Mouse (Mus musculus): ENCODE data around the gene Ap2b1. TPM values are rescaled to one million over a fixed set of nuclear protein-coding genes. Genes with fewer than 3 reads are reported as not detected.
"Not testable (repeated sequence)": the region's sequence is repeated elsewhere in the genome, so short reads cannot be mapped to it uniquely, and the experiment has no call there.

Gene Ap2b1
- polyA plus RNA-seq, 1 experiment from 2014 or later, result 135 TPM

DNA sequence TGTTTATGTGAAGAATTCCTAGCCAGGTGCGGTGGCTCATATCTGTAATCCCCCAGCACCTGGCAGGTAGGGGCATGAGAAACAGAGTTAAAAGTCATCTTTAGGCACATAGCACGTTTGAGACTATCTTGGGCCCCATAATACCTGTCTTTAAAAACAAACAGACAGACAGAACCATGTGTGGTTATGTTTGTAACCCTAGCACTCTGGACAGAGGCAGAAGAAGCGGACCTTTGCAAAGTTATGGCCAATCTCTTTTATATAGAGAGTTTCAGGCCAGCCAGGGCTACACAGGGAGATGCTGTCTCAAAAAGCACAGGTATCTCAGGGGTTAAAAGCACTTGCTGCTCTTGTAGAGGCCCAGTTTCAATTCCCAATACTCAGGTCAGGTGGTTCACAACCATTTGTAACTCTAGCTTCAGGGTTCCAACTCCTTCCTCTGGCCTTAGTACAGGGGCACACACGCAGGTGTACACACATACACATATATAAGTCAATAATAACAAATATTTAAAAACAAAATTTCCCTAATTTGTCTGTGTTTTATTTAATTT, 8.0 kb downstream of the Ap2b1 start:
- WGBS, result 85% methylated on average over 4 of the region's 4 CpGs
- H3K4me2 ChIP-seq (ENCODE audit: low read length), result no peak overlapping the region
- no peaks in the 10 kb centered on the region for H3K9me3 ChIP-seq (replicated peaks; ENCODE audit: control insufficient read depth, low read length, poor library complexity, severe bottlenecking)
- ATAC-seq, result no peak
- no peaks in the 10 kb centered on the region for H3K27me3 ChIP-seq (ENCODE audit: control insufficient read depth, insufficient read depth, low read depth, low read length)
- H3K4me3 ChIP-seq (ENCODE audit: low read depth, low read length), result no peak overlapping the region
- peaks cover 33% of the 10 kb centered on the region for H3K4me1 ChIP-seq (ENCODE audit: control insufficient read depth, insufficient read depth, low read length)
- no peaks in the 10 kb centered on the region for H3K36me3 ChIP-seq (ENCODE audit: control insufficient read depth, insufficient read depth, low read length)
- no peak overlapping the region for H3K27ac ChIP-seq (ENCODE audit: low read length)
- H3K9ac ChIP-seq (ENCODE audit: low read depth, low read length), result no peak overlapping the region

DNA sequence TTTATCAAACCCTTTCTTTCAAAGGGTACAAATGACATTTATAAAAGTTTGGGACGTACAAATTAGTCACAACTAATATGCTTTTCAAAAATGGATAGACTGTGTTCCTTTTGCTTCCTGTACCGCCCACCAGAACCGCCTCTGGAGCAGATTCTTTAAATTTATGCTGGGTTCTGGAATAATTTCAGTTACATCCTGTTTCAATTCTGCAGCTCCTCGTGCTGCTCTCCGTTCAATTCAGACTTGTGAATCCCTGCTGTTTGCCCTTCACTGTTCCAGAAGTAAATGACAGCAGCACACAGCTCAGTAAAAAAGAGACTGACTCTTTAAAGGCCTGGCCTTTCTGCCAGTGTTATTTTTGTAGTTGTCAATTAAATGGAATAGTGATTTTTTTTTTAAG, 13.6 kb downstream of the Ap2b1 start:
- no peaks in the 10 kb centered on the region for H3K9me3 ChIP-seq (replicated peaks; ENCODE audit: control insufficient read depth, low read length, poor library complexity, severe bottlenecking)
- H3K4me1 ChIP-seq (ENCODE audit: control insufficient read depth, insufficient read depth, low read length), result 0 out of 2 replicates have a peak, but pooled peaks cover 4% of the 10 kb centered on the region
- H3K9ac ChIP-seq (ENCODE audit: low read depth, low read length), result no peak overlapping the region
- 66% methylated on average over 5 of the region's 5 CpGs for WGBS
- no peak for ATAC-seq
- no peak overlapping the region for H3K27ac ChIP-seq (ENCODE audit: low read length)
- H3K4me2 ChIP-seq (ENCODE audit: low read length), result no peak overlapping the region
- peaks cover 6% of the 10 kb centered on the region; the same call in 1 of the 2 replicates for H3K36me3 ChIP-seq (ENCODE audit: control insufficient read depth, insufficient read depth, low read length)
- H3K27me3 ChIP-seq (ENCODE audit: control insufficient read depth, insufficient read depth, low read depth, low read length), result no peaks in the 10 kb centered on the region
- H3K4me3 ChIP-seq (ENCODE audit: low read depth, low read length), result no peak overlapping the region

DNA sequence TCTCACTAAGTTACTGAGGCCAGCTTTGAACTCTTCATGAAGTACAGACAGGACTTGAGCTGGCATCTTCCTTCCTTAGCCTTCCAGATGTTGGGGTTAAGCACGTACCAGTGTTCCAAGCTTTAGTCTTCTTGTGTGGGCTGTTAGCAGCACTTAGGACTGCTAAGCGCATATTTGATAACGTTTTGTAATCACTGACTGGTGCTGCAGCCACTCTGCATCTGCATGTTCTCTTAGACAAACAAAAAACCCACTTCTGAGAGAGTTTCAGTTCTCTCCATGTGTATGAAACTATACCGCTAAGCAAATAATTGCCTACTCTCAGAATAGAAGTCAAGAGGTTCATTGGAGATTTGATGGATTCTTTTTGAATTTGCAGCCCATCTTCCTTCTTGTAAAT, 20.2 kb downstream of the Ap2b1 start:
- H3K36me3 ChIP-seq (ENCODE audit: control insufficient read depth, insufficient read depth, low read length), result peaks cover 19% of the 10 kb centered on the region
- H3K4me1 ChIP-seq (ENCODE audit: control insufficient read depth, insufficient read depth, low read length), result no peaks in the 10 kb centered on the region
- WGBS, result 93% methylated on average over 4 of the region's 4 CpGs
- H3K9ac ChIP-seq (ENCODE audit: low read depth, low read length), result no peak overlapping the region
- H3K4me2 ChIP-seq (ENCODE audit: low read length), result no peak overlapping the region
- no peak overlapping the region for H3K4me3 ChIP-seq (ENCODE audit: low read depth, low read length)
- no peaks in the 10 kb centered on the region for H3K27me3 ChIP-seq (ENCODE audit: control insufficient read depth, insufficient read depth, low read depth, low read length)
- H3K27ac ChIP-seq (ENCODE audit: low read length), result no peak overlapping the region
- no peaks in the 10 kb centered on the region for H3K9me3 ChIP-seq (replicated peaks; ENCODE audit: control insufficient read depth, low read length, poor library complexity, severe bottlenecking)
- ATAC-seq, result no peak

DNA sequence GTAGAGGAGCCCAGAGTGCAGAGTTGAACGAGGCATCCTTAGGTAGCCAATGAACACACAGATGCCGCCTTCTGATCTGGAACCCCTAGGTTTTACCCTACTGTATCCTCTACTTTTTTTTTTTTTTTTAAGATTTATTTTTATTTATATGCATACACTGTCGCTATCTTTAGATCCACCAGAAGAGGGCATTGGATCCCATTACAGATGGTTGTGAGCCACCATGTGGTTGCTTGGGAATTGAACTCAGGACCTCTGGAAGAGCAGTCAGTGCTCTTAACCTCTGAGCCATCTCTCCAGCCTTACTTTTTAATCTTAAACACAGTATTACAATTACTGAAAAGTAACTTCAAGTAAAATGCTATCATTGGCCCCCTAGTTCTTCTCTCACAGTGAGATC, 27.9 kb downstream of the Ap2b1 start:
- not testable (repeated sequence) for H3K4me2 ChIP-seq (ENCODE audit: low read length); H3K27me3 ChIP-seq (ENCODE audit: control insufficient read depth, insufficient read depth, low read depth, low read length); H3K9ac ChIP-seq (ENCODE audit: low read depth, low read length); H3K4me3 ChIP-seq (ENCODE audit: low read depth, low read length); ATAC-seq; H3K27ac ChIP-seq (ENCODE audit: low read length); H3K4me1 ChIP-seq (ENCODE audit: control insufficient read depth, insufficient read depth, low read length); H3K9me3 ChIP-seq (replicated peaks; ENCODE audit: control insufficient read depth, low read length, poor library complexity, severe bottlenecking)
- H3K36me3 ChIP-seq (ENCODE audit: control insufficient read depth, insufficient read depth, low read length), result peaks cover 43% of the 10 kb centered on the region
- 84% methylated on average over 3 of the region's 3 CpGs for WGBS

DNA sequence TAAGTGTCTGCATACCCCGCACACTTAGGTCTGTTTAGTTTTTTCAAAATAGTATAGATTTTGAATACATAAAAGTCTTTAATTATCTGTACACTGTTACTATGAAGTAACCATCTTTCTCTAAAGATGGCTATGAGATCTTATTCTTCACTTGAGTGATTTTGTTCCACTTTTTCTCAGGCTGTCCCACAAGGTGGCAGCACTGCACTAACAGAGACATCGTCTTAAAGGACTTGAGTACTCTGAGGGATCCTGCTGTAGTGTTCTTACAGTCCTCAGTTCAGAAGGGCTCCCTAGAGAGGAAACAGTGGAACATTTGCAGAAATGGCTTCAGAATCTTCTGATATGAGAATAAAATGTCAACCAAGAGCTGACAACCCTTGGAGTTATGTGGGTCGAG, 28.6 kb downstream of the Ap2b1 start:
- no peak overlapping the region for H3K4me3 ChIP-seq (ENCODE audit: low read depth, low read length)
- H3K4me1 ChIP-seq (ENCODE audit: control insufficient read depth, insufficient read depth, low read length), result no peaks in the 10 kb centered on the region
- H3K27me3 ChIP-seq (ENCODE audit: control insufficient read depth, insufficient read depth, low read depth, low read length), result no peaks in the 10 kb centered on the region
- H3K9ac ChIP-seq (ENCODE audit: low read depth, low read length), result no peak overlapping the region
- no peak overlapping the region for H3K27ac ChIP-seq (ENCODE audit: low read length)
- H3K36me3 ChIP-seq (ENCODE audit: control insufficient read depth, insufficient read depth, low read length), result peaks cover 36% of the 10 kb centered on the region
- no peak overlapping the region for H3K4me2 ChIP-seq (ENCODE audit: low read length)
- H3K9me3 ChIP-seq (replicated peaks; ENCODE audit: control insufficient read depth, low read length, poor library complexity, severe bottlenecking), result no peaks in the 10 kb centered on the region
- 60% methylated on average over 3 of the region's 3 CpGs for WGBS
- ATAC-seq, result no peak

- Histone ChIP-seq H3K27ac (ENCODE audit: low read length) (no peak overlapping the region), H3K4me2 (ENCODE audit: low read length) (no peak overlapping the region), H3K4me1 (ENCODE audit: control insufficient read depth, insufficient read depth, low read length) (no peaks in the 10 kb centered on the region), H3K9me3 (replicated peaks; ENCODE audit: control insufficient read depth, low read length, poor library complexity, severe bottlenecking) (no peaks in the 10 kb centered on the region), H3K9ac (ENCODE audit: low read depth, low read length) (no peak overlapping the region), H3K4me3 (ENCODE audit: low read depth, low read length) (no peak overlapping the region), H3K36me3 (ENCODE audit: control insufficient read depth, insufficient read depth, low read length) (peaks cover 29% of the 10 kb centered on the region), H3K27me3 (ENCODE audit: control insufficient read depth, insufficient read depth, low read depth, low read length) (no peaks in the 10 kb centered on the region)
- ATAC-seq, result no peak
- 92% methylated on average over 7 of the region's 7 CpGs for WGBS
Measured at GRCm38 (mm10) chr11:83335826-83336225, 37.0 kb downstream of the Ap2b1 start.

GRCm38 (mm10) chr11:83339705-83340104, 40.9 kb downstream of the Ap2b1 start:
- Histone ChIP-seq H3K4me3 (ENCODE audit: low read depth, low read length) (no peak overlapping the region), H3K27me3 (ENCODE audit: control insufficient read depth, insufficient read depth, low read depth, low read length) (no peaks in the 10 kb centered on the region), H3K4me2 (ENCODE audit: low read length) (no peak overlapping the region), H3K27ac (ENCODE audit: low read length) (no peak overlapping the region), H3K9ac (ENCODE audit: low read depth, low read length) (no peak overlapping the region), H3K4me1 (ENCODE audit: control insufficient read depth, insufficient read depth, low read length) (no peaks in the 10 kb centered on the region), H3K36me3 (ENCODE audit: control insufficient read depth, insufficient read depth, low read length) (peaks cover 44% of the 10 kb centered on the region), H3K9me3 (replicated peaks; ENCODE audit: control insufficient read depth, low read length, poor library complexity, severe bottlenecking) (no peaks in the 10 kb centered on the region)
- WGBS, result 24% methylated on average over 2 of the region's 2 CpGs
- no peak for ATAC-seq

GRCm38 (mm10) chr11:83341716-83342245, 43.0 kb downstream of the Ap2b1 start:
- no peak overlapping the region for H3K4me3 ChIP-seq (ENCODE audit: low read depth, low read length)
- H3K4me1 ChIP-seq (ENCODE audit: control insufficient read depth, insufficient read depth, low read length), result no peaks in the 10 kb centered on the region
- H3K9me3 ChIP-seq (replicated peaks; ENCODE audit: control insufficient read depth, low read length, poor library complexity, severe bottlenecking), result no peaks in the 10 kb centered on the region
- 76% methylated on average over 3 of the region's 3 CpGs for WGBS
- peaks cover 39% of the 10 kb centered on the region for H3K36me3 ChIP-seq (ENCODE audit: control insufficient read depth, insufficient read depth, low read length)
- no peak overlapping the region for H3K27ac ChIP-seq (ENCODE audit: low read length)
- H3K4me2 ChIP-seq (ENCODE audit: low read length), result no peak overlapping the region
- H3K27me3 ChIP-seq (ENCODE audit: control insufficient read depth, insufficient read depth, low read depth, low read length), result no peaks in the 10 kb centered on the region
- no peak overlapping the region for H3K9ac ChIP-seq (ENCODE audit: low read depth, low read length)
- no peak for ATAC-seq

GRCm38 (mm10) chr11:83355428-83355827, 56.6 kb downstream of the Ap2b1 start:
- 81% methylated on average over 5 of the region's 5 CpGs for WGBS
- Histone ChIP-seq H3K4me2 (ENCODE audit: low read length) (no peak overlapping the region), H3K4me1 (ENCODE audit: control insufficient read depth, insufficient read depth, low read length) (no peaks in the 10 kb centered on the region), H3K27ac (ENCODE audit: low read length) (no peak overlapping the region), H3K27me3 (ENCODE audit: control insufficient read depth, insufficient read depth, low read depth, low read length) (no peaks in the 10 kb centered on the region), H3K36me3 (ENCODE audit: control insufficient read depth, insufficient read depth, low read length) (peaks cover 12% of the 10 kb centered on the region; the same call in 1 of the 2 replicates), H3K4me3 (ENCODE audit: low read depth, low read length) (no peak overlapping the region), H3K9ac (ENCODE audit: low read depth, low read length) (no peak overlapping the region), H3K9me3 (replicated peaks; ENCODE audit: control insufficient read depth, low read length, poor library complexity, severe bottlenecking) (no peaks in the 10 kb centered on the region)
- ATAC-seq, result no peak

All from midbrain, embryonic 16.5 days (tissue).